Mouse (Mus musculus): ENCODE data around the gene Flna. TPM values are rescaled to one million over a fixed set of nuclear protein-coding genes. Genes with fewer than 3 reads are reported as not detected.

Gene Flna
- polyA plus RNA-seq (2015; fragmentation: Nextera tagmentation; extraction: Ambion mirVana): 185 and 206 TPM in 2 replicates

DNA sequence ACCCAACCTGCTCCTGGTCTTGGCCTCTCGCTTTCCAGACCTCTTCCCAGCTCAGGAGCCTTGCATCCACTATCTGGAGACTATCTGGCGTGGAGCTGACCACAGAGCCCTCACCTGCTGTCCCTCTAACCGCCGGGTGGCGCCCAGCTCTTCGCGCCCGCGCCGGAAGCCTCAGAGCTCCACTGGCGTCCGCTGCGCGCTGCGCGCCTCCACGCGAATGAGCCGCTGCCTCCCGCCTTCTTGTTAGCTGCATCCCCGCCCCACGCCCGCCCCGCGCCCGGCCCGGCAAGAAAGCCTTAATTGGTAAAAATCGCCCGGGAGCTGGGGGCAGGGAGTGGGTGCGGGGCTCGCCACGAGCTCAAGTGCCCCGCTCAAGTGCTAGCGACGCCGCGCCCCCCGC lies at the start of gene Flna:
Gene Flna (minus strand): TSS at position 206 of the 400 bp plus-strand sequence.
- TF ChIP-seq CTCF (IDR thresholded peaks at IDR 0.05; ENCODE audit: low read depth): peak; percentile 43; the same call in 1 of the 2 replicates
- WGBS: 36% methylated on average over 38 of the region's 38 CpGs

DNA sequence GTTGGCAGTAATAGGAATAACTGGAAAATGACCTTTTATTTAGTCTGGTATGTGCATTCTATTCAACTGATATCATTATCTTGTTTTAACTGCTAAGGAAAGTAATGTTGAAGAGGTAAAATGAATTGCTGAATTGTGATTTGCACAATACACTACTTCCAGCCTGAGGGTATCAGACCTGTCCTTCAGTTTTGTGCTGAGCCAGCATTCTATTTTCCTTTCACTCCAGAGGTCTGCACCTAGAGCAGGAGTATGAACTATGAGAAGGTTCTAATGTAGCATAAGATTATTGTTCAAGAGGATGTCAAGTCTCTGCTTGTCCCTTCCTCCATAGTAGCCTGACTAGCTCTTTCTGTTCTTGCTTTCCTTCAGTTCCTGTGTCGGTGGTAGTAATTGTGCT lies 48.7 kb upstream of the Flna start:
- no peak for TF ChIP-seq CTCF (IDR thresholded peaks at IDR 0.05; ENCODE audit: low read depth)
- Histone ChIP-seq H3K4me1 (replicated peaks; ENCODE audit: insufficient read depth, low read length) (no peaks in the 10 kb centered on the region), H3K4me3 (replicated peaks; ENCODE audit: low read depth, low read length) (no peak overlapping the region), H3K27ac (no peak overlapping the region), H3K27me3 (ENCODE audit: insufficient read depth, low read length) (no peaks in the 10 kb centered on the region), H3K4me2 (ENCODE audit: low read length) (no peak overlapping the region), H3K9ac (ENCODE audit: low read depth, low read length) (no peak overlapping the region), H3K36me3 (ENCODE audit: insufficient read depth, low read length) (peaks cover 9% of the 10 kb centered on the region; the same call in 1 of the 2 replicates), H3K9me3 (replicated peaks; ENCODE audit: low read length) (no peaks in the 10 kb centered on the region)
- 75% methylated on average over 1 of the region's 1 CpGs for WGBS
- DNase-seq (ENCODE audit: low spot score) (no peak), ATAC-seq (replicated peaks; ENCODE audit: low FRiP score, low read depth) (no peak)

More for the DNA sequence above, at the start of gene Flna:
- DNase-seq (ENCODE audit: low spot score): peak; percentile 66
- H3K27me3 ChIP-seq (ENCODE audit: insufficient read depth, low read length): no peaks in the 10 kb centered on the region
- no peaks in the 10 kb centered on the region for H3K4me1 ChIP-seq (replicated peaks; ENCODE audit: insufficient read depth, low read length)
- no peak for ATAC-seq (replicated peaks; ENCODE audit: low FRiP score, low read depth)
- peak within 1 kb of the TSS; percentile 63 for H3K4me2 ChIP-seq (ENCODE audit: low read length)
- peak within 1 kb of the TSS; percentile 55; the same call in 1 of the 2 replicates for H3K9ac ChIP-seq (ENCODE audit: low read depth, low read length)
- peak within 1 kb of the TSS; percentile 48; the same call in 1 of the 2 replicates for H3K27ac ChIP-seq
- H3K9me3 ChIP-seq (replicated peaks; ENCODE audit: low read length): no peaks in the 10 kb centered on the region
- peak within 1 kb of the TSS; percentile 40 for H3K4me3 ChIP-seq (replicated peaks; ENCODE audit: low read depth, low read length)
- H3K36me3 ChIP-seq (ENCODE audit: insufficient read depth, low read length): no peaks in the 10 kb centered on the region

DNA sequence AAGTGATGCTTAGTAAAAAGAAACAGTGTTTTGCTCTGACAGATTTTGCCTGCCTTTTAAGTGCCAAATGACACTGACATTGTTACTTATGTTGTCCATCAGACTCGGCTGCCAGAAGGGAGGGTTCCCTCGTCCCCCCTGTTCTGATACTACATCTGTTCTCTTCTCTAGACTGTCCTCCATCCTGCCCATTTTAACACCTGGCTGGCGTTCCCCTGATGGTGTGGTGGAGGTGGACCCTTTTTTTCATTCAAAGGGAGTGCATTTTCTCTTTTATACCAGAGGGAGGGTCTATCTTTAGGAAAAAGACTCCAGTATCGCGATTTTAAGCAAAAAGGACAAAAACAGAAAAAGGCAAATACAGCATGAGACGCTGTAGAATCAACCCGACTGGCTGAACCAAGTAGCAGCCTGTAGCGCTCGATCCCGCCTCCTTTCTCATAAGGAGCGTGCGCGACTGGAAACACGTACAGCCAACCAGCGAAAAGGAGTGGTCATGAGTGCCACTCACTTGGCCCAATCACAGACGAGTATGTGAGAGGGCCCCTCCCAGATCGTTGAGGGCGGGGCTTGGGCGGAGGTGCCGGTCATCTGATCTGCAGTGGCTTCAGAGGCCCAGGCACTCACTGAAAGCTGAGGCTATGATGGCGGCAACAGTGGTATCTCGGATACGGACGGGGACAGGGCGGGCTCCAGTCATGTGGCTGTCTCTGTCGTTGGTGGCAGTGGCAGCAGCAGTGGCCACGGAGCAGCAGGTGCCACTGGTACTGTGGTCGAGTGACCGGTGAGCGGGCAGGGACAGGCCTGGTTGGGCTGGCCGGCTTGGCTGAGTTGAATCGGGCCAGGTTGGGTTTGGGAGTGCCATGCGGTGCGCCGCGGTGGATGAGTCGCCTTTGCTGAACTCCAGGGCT lies 47.2 kb upstream of the Flna start, which contains the start of gene Atp6ap1:
Gene Atp6ap1 (plus strand): TSS at position 560 of the 911 bp plus-strand sequence.
- Histone ChIP-seq H3K4me2 (ENCODE audit: low read length) (peak within 1 kb of the TSS; percentile 62), H3K27ac (peak within 1 kb of the TSS; percentile 70), H3K4me1 (replicated peaks; ENCODE audit: insufficient read depth, low read length) (no peaks in the 10 kb centered on the region), H3K4me3 (replicated peaks; ENCODE audit: low read depth, low read length) (peak within 1 kb of the TSS; percentile 55), H3K9ac (ENCODE audit: low read depth, low read length) (peak within 1 kb of the TSS; percentile 67), H3K27me3 (ENCODE audit: insufficient read depth, low read length) (no peaks in the 10 kb centered on the region), H3K9me3 (replicated peaks; ENCODE audit: low read length) (no peaks in the 10 kb centered on the region), H3K36me3 (ENCODE audit: insufficient read depth, low read length) (peaks cover 8% of the 10 kb centered on the region; the same call in 1 of the 2 replicates)
- peak; percentile 99 for ATAC-seq (replicated peaks; ENCODE audit: low FRiP score, low read depth)
- WGBS: 24% methylated on average over 37 of the region's 37 CpGs
- DNase-seq (ENCODE audit: low spot score): peak; percentile 94
- TF ChIP-seq CTCF (IDR thresholded peaks at IDR 0.05; ENCODE audit: low read depth): no peak

DNA sequence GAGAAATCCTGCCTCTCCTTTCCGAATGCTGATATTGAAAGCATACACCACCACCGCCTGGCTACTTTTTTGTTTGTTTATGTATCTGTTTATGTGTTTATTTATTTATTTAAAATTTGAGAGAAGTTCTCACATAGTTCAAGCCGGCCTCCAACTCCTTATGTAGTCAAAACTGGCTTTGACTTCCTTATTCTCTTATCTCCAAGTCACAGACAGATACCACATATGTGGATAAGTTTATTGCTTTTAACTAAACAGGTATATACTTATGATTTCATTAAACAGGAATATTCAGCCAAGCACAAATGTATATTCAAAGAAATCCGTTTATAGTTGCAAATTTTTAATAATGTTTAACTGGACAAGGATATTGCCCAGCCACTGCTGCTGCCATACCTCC lies 43.8 kb upstream of the Flna start:
- H3K4me2 ChIP-seq (ENCODE audit: low read length): no peak overlapping the region
- TF ChIP-seq CTCF (IDR thresholded peaks at IDR 0.05; ENCODE audit: low read depth): no peak
- H3K9me3 ChIP-seq (replicated peaks; ENCODE audit: low read length): no peaks in the 10 kb centered on the region
- H3K4me1 ChIP-seq (replicated peaks; ENCODE audit: insufficient read depth, low read length): no peaks in the 10 kb centered on the region
- DNase-seq (ENCODE audit: low spot score) (no peak), ATAC-seq (replicated peaks; ENCODE audit: low FRiP score, low read depth) (no peak)
- WGBS: 78% methylated on average over 4 of the region's 4 CpGs
- no peak overlapping the region for H3K27ac ChIP-seq
- no peaks in the 10 kb centered on the region for H3K27me3 ChIP-seq (ENCODE audit: insufficient read depth, low read length)
- no peak overlapping the region for H3K4me3 ChIP-seq (replicated peaks; ENCODE audit: low read depth, low read length)
- H3K9ac ChIP-seq (ENCODE audit: low read depth, low read length): no peak overlapping the region
- H3K36me3 ChIP-seq (ENCODE audit: insufficient read depth, low read length): no peaks in the 10 kb centered on the region

DNA sequence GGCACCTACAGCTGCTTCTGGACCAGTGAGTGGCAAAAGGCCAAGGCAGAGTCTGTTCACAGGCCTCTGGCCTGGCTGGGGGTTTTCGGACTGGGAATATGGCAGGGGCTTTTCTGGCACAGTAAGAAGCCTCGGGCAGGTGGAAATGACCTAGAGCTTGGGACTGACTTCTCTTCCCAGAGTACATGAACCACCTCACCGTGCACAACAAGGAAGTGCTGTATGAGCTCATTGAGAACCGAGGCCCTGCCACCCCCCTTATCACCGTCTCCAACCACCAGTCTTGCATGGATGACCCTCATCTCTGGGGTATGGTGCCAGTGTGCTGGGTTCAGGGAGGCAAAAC lies 33.4 kb upstream of the Flna start:
- H3K27me3 ChIP-seq (ENCODE audit: insufficient read depth, low read length): no peaks in the 10 kb centered on the region
- TF ChIP-seq CTCF (IDR thresholded peaks at IDR 0.05; ENCODE audit: low read depth): no peak
- peak overlapping the region; percentile 76 for H3K9ac ChIP-seq (ENCODE audit: low read depth, low read length)
- no peaks in the 10 kb centered on the region for H3K4me1 ChIP-seq (replicated peaks; ENCODE audit: insufficient read depth, low read length)
- peak overlapping the region; percentile 88 for H3K27ac ChIP-seq
- H3K9me3 ChIP-seq (replicated peaks; ENCODE audit: low read length): no peaks in the 10 kb centered on the region
- peak overlapping the region; percentile 57 for H3K4me3 ChIP-seq (replicated peaks; ENCODE audit: low read depth, low read length)
- H3K36me3 ChIP-seq (ENCODE audit: insufficient read depth, low read length): no peaks in the 10 kb centered on the region
- no peak; the same call in 1 of the 2 replicates for ATAC-seq (replicated peaks; ENCODE audit: low FRiP score, low read depth)
- WGBS: 48% methylated on average over 5 of the region's 5 CpGs
- DNase-seq (ENCODE audit: low spot score): no peak
- peak overlapping the region; percentile 77 for H3K4me2 ChIP-seq (ENCODE audit: low read length)

DNA sequence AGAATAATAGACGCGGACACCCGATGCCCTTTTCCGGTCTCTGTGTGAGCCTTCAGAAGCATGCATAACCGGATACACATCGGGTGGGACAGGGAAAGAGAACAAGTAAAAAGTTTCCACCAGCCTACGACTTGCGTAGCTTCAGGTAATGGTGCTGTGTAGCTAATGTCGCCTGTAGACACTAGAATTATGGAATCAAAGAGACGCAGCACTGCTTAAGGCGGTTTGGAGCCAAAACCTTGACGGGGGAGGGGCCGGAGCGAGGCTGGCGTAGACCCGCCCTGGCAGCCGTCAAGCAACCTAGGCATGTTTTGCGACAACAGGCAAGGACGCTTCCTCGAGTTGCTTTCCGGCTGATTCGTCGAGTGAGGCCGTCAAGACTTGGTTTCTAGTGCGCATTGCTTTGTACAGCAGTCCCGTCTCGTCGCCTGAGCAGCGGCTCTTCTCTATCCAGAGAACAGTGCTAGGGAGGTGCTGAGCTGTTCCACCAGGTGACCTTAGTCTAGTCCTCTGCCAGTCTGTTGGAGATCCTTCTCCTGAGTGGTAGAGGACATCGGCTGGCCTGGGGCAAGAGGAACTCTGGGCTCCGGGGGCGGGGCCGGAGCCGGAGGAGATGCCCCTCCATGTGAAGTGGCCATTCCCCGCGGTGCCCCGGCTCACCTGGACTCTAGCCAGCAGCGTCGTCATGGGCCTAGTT lies 32.9 kb upstream of the Flna start:
- peak; percentile 88 for DNase-seq (ENCODE audit: low spot score)
- no peaks in the 10 kb centered on the region for H3K27me3 ChIP-seq (ENCODE audit: insufficient read depth, low read length)
- H3K4me2 ChIP-seq (ENCODE audit: low read length): peak overlapping the region; percentile 77
- peak overlapping the region; percentile 88 for H3K27ac ChIP-seq
- H3K4me1 ChIP-seq (replicated peaks; ENCODE audit: insufficient read depth, low read length): no peaks in the 10 kb centered on the region
- 29% methylated on average over 39 of the region's 39 CpGs for WGBS
- no peak for TF ChIP-seq CTCF (IDR thresholded peaks at IDR 0.05; ENCODE audit: low read depth)
- peak overlapping the region; percentile 57 for H3K4me3 ChIP-seq (replicated peaks; ENCODE audit: low read depth, low read length)
- ATAC-seq (replicated peaks; ENCODE audit: low FRiP score, low read depth): peak; percentile 76
- H3K9me3 ChIP-seq (replicated peaks; ENCODE audit: low read length): no peaks in the 10 kb centered on the region
- H3K9ac ChIP-seq (ENCODE audit: low read depth, low read length): peak overlapping the region; percentile 76
- H3K36me3 ChIP-seq (ENCODE audit: insufficient read depth, low read length): no peaks in the 10 kb centered on the region
